Mouse (Mus musculus) cerebellum, adult 11-12 months (tissue): ENCODE results near the gene Doc2g.
"Not testable (repeated sequence)": the region's sequence is repeated elsewhere in the genome, so short reads cannot be mapped to it uniquely, and the experiment has no call there.

Experiments
- DNase-seq: peaks from one replicate; pipeline ENCODE4 v3.0.0; 2022

The Doc2g gene

DNA sequence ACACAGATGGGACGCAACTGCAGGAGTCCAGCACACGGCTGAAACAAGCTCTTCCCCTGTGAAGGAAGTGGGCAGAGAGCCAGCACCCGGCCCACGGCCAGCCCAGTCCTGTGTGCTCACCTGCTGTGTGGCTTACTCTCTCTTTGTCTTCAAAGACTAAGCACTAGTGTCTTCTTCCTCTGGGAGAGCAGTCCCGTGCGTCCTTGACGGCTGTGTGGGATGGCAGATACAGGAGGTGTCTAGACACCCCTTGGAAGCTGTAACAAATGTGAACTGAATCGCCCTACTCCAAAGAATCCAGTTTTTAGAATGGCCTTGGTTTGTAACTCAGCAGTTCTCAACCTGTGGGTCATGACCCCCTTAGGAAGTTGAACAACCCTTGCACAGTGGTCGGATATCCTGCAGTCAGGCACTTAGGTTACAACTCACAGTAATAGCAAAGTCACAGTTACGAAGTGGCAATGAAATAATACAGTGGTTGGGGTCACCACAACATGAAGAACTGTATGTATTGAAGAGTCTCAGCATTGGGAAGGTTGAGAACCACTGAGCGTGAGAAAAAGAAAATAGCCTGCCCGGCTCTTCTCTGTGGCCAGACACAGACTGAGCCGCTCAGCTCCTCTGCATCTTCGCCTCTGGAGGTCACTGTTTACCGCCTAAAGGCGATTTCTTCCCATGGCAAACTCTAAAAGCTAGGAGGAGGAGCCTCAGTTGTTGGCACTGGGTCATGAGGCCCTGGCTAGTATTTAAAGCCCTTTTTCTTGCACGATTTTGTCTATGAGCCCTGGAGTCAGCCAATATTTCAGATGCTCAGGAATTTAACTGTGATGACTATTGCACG, 15.8 kb downstream of the Doc2g start:
- peak; percentile 88 for DNase-seq

DNA sequence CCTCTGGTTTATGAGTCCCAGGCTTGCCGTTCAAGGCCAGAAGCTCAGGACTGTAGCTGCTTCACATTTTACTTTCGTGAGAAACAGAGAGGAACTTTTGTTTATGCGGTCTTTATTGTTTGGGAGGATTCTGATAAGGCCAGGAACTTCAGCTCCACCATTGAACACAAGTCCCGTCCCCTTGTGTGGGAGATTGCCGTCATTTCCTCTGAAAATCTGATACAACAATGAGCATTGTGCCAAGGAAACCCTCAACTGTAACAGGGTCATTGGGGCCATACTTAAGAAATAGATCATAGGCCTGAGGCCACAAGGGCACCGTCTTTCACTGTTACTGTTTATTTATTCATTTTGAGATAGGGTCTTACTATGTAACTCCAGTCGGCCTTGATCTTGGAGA, 20.1 kb downstream of the Doc2g start:
- no peak for DNase-seq

DNA sequence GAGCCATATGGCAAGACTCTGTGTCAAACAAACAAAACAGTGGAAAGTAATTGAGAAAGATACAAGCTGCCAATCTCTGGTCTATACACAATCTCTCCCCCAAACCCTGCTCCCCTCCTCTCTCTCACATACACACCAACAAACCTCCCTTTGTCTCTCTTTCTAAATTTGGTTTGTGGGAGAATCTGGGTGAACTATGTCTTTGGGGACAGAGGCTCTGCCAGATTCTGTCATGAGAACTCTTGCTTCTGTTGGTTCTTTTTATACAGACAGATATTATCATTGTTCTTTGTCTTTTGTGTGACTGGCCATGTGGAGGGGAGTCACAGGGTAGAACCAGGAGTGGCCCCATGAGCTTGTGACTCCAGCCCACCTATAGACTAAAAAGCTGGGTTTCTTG, 24.5 kb downstream of the Doc2g start:
- no peak for DNase-seq

DNA sequence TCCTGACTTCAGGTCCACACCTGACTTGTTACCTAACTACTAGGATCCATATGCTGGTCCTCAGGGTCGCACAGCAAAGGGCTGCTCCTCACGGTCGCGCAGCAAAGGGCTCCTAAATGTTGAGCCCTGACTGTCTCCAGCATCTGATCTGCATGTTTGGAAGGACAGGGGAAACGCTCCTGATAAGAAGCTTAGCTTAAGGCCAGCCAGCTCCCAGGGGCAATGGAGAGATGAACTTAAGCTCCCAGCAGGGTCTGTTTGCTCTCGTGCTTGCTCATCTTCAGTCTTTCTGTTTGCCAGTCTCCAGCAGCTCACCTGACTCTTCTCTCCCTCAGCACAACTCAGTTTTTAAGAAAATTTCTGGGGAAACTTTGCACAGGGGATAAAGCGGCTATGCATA, 29.6 kb downstream of the Doc2g start:
- DNase-seq = no peak

DNA sequence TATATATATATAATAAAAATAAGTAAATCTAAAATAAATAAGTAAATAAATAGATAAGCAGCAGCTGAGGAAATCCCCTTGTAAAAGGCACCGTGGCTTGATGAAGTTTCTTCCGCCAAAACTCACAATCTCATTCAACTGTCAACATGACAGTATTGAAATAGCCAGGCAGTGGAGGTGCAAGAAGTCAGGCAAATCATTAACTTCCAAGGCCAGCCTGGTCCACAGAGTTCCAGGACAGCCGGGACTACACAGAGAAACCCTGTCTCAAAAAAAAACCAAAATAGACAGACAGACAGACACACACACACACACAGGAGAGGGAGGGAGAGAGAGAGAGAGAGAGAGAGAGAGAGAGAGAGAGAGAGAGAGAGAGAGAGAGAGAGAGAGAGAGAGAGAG, 30.2 kb downstream of the Doc2g start:
- DNase-seq = no peak

DNA sequence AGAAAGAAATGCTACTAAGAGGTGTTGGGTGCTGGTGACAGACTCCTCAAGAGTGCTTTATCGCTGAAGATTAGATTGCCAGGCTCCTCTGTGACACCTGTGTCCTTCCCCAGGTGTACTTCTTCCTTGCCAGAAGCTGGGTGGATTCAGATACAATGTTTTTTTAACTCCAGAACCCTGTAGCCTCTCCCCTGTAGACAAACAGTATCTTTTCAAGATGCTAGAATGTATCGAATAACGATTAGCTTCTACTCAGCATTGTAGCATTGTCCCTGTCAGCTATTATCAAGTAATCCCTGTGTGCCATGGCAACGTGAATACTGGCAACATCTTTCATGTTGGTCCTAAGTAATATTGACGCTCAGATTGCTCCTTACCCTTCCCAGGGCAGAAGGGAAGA, 30.6 kb downstream of the Doc2g start:
- no peak for DNase-seq

DNA sequence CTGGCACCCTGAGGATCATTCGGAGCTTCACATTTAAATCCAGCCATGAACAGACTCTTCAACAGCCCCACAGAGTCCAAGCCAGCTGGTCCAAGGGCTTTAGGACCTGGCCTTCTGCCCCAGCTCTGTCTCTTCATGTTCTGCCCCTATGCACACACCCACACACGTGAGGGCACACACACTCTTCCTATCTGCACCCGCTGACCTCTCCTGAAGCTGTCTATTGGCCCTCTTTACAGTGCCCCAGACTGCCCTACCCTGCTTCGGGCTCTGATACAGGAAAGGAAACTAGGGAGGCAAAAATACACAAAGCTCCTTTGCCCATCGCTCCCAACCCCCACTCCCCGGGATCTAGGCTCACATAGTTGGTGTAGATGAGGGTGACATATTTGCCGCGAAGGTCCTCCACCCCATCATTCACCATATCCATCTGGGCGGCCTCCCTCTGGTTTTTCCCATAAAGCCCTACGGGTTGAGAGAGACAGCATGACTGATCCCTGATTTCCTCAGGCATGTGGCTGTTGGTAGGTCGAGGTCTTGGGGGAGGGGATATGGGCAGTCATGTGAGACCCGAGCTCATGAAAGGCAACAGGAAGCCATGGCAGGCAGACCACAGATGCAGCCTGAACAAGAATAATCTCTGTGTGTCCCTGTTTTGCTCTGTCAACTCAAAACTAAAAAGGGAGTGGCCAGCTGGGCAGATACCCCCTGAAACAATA, 33.4 kb downstream of the Doc2g start:
- peak; percentile 26 for DNase-seq

DNA sequence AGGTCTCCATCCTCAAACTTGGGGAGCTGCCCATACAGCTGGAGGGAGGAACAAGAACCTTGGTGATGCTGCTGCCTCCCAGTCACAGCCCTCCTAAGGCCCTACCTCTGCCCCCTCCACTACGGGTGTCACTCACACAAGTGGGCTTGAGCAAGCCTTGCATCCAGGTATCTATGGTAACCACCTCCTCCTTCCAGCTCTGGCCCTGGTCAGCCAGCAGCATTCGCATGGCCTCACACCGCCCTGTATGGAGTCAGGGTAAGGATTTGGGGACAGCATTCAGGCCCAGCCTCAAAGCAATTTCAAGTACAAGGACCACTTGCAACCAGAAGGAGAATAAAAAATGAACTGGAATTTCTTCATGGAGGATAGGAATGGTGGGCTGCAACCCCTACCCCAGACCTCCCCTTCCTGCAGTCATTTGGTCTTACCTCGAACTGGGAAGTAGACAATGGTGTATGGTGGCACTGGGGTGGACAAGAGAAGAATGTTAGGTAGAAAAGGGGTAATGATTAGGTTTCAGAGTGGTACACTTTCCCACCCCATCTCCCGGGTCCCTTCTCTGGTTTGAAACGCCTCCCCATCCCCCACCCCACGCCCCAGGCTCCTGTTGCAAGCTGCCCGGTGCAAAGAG, 34.2 kb downstream of the Doc2g start:
- not testable (repeated sequence) for DNase-seq

DNA sequence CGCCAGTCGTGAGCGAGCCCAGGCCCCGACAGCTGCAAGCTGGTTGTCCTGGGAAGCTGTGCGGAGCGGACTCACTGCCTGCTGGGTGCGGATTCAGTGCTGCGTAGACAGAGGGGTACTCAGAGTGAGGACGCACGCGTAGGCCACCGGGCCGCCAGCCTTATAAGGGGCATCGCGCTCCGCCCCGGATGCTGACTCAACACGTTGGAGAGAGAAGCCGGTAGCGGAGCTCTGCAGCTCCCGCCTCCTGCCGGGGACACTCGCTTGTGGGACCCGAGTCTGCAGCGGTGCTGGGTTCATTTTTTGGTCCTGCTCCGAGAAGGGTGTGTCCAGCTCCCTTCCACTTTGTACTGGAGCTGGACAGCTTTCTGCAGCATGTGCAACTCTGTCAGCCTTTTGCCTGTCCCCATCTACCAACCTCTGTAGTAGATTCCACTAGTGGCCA, 34.7 kb downstream of the Doc2g start, which contains the start of gene Gstp1:
Gene Gstp1, minus strand, starts transcription at position 198 of the 445 bp plus-strand sequence.
- peak; percentile 83 for DNase-seq

DNA sequence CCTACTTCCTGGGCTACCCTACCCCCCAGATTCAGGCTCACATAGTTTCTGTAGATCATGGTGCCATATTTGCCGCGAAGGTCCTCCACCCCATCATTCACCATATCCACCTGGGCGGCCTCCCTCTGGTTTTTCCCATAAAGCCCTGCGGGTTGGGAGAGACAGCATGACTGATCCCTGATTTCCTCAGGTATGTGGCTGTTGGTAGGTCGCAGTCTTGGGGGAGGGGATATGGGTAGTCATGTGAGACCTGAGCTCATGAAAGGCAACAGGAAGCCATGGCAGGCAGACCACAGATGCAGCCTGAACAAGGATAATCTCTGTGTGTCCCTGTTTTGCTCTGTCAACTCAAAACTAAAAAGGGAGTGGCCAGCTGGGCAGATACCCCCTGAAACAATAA, 37.8 kb downstream of the Doc2g start:
- DNase-seq = not testable (repeated sequence)

DNA sequence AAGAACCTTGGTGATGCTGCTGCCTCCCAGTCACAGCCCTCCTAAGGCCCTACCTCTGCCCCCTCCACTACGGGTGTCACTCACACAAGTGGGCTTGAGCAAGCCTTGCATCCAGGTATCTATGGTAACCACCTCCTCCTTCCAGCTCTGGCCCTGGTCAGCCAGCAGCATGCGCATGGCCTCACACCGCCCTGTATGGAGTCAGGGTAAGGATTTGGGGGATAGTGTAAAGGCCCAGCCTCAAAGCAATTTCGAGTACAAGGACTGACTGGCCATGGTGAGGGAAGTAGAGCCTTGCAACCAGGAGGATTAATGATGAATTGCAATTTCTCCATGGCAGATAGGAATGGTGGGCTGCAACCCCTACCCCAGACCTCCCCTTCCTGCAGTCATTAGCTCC, 38.4 kb downstream of the Doc2g start:
- not testable (repeated sequence) for DNase-seq

DNA sequence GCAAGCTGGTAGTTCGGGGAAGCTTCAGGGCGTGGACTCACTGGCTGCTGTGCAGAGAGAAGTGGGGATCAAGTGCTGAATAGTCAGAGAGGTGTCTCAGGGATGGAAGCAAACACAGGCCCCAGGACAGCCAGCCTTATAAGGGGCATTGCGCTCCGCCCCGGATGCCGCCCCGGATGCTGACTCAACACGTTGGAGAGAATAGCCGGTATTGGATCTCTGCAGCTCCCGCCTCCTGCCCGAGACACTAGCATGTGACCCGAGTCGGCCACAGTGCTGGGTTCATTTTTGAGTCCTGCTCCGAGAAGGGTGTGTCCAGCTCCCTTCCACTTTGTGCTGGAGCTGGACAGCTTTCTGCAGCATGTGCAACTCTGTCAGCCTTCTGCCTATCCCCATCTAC, 39.0 kb downstream of the Doc2g start:
- DNase-seq = no peak

DNA sequence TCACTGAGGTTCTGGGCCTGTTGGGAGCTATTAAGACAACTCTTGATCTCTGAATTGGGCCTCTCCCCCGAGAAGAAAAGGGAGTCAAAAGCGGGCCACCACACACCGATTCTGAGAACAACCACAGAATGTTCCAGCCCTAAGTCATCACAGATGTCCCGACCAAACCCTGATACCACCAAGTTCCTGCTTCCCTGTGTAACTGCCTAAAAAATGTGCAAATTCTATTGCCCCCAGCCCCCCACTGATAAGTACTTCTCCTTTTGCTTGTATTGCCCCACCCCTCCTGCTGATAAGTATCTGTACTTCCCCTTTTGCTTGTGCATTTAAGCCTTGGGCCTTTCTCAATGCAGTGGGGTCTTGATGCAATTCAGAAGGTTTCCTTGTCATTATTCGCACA, 41.0 kb downstream of the Doc2g start:
- not testable (repeated sequence) for DNase-seq

DNA sequence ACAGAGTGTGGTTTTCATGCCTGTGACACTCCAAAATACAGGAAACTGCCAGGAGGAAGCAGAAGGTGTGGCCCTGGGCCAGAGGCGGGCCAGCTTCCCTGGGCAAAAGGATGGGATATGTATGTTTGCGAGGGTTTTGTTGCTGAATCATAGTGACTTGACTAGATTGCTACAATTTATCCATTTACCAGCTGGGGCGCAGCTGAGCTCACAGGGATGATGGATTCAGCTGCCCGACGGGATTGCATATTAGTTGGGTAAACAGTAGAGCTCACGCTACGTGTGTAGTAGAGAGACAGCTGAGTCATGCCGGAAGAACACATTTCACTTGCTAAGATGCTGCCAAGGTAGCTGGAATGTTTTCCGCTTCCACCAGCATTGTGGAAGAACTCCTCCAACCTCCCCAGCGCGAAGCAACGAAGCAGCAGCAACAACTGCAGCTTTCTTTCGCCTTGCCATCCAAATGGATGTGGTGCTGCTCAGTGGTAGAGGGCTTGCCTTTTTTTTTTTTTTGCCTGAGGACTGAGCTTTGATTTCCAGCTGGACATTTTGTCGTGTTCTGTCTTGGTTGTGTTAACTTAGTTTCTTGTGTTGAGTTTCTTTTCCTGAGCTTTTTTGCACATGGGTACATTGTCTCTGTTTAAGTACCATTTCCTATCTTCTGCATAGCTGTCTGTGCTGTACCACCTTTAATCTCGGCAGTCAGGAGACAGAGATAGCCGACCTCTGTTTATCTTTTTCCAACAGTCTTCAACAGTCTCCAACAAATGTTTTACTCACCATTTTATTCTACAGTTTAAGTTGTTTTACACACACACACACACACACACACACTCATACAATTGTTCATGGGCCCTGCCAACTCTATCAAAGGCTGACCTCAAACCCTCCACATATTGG, 43.1 kb downstream of the Doc2g start, which contains the start of gene Gstp2:
Gene Gstp2, minus strand, starts transcription at position 58 of the 900 bp plus-strand sequence.
- DNase-seq = peak; percentile 84

DNA sequence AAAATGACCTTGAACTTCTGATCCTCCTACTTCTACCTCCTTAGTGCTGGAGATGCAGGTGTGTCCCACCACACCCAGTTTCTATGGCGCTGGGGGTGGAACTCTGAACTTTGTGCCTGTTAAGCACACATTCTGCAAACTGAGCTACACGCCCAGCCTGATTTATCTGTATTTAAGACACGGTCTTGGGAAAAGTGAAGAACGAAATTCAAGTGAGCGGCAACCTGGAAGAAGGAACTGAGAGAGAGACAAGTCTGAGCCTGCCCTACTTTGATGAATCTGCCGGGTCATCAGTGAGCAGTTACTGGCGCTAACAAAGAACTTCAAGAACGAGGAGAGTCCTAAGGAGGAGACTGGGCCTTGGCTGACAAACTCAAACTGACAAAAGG, 43.7 kb downstream of the Doc2g start:
- DNase-seq = no peak

DNA sequence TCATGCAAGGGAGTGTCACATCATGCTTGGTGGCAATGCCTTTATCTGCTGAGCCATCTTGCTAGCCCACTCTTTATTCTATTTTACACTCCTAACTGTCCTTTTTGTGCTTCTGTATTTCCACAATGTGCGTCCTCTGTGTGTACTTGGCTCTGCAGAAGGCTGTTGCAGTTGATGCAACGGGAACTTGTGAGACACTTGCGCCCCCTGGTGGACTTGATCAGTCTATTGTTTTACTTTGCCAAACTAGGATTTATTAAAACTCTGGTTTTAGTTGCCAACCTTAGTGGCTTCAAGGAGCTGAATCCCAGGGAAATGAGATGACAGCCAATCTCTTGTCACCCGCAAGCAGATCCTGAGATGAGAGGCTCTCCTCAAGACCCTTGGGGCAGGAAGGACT, 44.7 kb downstream of the Doc2g start:
- peak; percentile 76 for DNase-seq

DNA sequence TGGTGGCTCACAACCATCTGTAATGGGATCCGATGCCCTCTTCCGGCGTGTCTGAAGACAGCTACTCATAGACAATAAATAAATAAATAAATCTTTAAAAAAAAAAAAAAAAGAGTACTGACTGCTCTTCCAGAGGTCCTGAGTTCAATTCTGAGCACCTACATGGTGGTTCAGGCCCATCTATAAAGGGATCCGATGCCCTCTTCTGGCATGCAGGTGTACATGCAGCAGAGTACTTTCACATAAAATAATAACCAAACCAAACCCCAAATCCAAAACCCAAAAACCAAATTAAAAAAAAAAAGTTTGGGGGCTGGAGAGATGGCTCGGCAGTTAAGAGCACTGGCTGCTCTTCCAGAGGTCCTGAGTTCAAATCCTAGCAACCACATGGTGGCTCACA, 46.0 kb downstream of the Doc2g start:
- DNase-seq = not testable (repeated sequence)

DNA sequence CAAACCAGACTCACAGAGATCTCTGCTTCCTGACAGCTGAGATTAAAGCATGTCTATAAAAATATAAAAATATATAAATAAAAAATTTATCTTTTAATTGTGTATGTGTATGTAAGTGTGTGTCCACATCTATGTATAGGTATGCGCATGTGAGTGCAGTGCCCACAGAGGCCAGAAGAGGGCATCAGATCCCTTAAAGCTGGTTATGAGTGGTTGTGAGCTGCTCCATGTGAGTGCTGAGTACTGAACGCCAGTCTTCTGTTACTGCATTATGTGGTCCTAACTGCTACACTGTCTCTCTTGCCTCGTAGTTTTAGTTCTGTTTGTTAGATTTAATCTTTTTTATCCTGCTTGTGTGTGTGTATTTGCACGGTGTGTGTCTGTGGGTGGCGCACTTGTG, 47.9 kb downstream of the Doc2g start:
- peak; percentile 33 for DNase-seq

DNA sequence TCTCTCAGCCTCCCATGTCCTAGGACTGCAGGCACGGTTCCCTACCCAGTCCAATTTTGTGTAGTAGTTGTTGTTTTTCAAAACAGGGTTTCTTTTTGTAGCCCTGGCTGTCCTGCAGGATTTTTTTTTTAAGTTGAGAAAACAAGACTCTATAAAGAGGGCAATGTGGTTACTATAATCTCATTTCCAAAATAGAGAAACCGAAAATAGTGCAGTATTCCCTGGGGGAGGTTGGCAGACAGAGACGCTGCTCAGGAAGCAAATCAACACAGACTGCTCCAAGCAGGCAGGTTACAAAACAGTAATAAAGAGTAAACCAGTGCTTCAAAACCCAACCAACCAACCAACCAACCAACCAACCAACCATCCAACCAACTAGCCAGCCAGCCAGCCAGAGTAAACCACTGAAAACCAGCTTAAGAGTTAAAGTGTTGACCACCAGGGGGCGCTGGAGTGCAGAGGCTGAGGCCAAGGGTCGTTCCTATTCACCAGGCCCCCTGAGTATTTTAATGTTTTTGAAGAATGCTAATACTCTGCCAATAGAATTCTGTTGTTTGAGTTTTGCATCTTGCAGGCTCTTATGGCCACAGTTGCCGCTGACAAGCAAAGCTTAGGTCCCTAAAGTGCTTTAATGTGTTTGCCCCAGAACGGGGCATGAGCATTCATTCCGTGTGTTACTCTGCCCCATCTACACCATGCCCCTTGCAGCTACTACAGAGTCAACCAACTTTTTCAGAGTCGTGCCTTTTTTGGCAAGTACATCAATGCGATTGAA, 48.8 kb downstream of the Doc2g start:
- peak; percentile 41 for DNase-seq

DNA sequence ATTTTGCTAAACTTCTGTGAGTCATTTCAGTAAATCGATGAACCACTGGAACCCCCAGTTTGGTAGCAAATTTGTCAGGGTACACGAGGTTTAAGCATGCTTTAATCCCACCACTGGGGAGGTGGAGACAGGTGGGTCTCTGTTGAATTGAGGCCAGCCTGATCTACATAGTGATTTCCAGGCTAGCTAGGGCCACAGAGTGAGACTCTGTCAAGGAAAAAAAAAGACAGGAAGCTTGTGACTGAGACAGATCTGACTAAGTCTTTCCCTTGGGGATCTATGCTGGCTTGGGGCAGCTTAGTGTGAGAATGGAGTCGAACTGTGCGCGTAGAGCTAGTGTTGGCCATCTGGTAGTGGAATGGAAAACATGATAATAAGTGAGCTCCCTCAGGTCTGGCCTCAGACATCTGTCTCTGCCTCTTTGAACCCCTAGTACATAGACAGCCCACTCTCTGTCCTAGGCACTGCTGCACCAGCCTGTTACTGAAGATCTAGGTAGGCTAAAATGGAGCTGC, 49.5 kb downstream of the Doc2g start:
- DNase-seq = no peak

DNA sequence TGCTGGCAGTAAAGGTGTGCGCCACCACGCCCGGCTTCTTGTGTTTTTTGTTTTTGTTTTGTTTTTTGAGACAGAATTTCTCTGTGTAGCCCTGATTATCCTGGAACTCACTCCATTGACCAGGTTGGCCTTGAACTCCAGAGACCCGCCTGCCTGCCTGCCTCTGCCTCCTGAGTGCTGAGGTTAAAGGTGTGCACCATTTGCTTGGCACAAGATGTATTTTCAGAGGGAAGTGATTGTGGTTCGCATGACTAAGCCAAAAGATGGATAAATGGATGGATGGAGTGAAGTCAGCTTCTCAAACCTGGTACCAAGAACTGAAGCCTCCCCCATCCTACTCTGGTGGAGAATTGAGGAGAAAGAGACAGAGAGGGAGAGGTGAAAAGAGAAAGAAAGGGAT, 51.5 kb downstream of the Doc2g start:
- no peak for DNase-seq
